Mouse (Mus musculus) cerebellum, postnatal 14 days (tissue): ENCODE measurements around the gene Gm20509.

ENCODE experiments used
- DNase-seq, 2 experiments: peaks; one replicate each; pipeline ENCODE4 v3.0.0; 2021; ENCODE audit warnings: mixed read lengths in 2 of 2

Gene Gm20509

DNA sequence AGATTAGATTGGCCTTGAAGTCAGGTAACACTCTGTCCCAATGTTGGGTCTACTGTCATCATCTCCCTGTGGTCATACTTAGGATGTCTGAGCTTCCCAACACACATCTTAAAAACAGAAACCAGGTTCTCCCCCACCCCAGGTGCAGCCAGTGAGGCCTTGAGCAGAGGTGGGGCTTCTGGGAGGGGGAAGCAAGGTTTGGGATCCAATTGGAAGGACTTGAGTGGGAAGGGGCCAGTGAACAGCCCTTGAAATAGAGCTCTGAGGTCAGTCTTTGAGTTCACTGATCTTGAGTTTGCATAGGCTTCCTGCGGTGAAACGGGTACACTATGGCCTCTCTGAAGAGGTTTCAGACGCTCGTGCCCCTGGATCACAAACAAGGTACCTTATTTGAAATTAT lies at the start of gene Gm20509:
TSS of gene Gm20509 (plus strand) at position 290 of the 400 bp plus-strand sequence.
- no peak for DNase-seq

DNA sequence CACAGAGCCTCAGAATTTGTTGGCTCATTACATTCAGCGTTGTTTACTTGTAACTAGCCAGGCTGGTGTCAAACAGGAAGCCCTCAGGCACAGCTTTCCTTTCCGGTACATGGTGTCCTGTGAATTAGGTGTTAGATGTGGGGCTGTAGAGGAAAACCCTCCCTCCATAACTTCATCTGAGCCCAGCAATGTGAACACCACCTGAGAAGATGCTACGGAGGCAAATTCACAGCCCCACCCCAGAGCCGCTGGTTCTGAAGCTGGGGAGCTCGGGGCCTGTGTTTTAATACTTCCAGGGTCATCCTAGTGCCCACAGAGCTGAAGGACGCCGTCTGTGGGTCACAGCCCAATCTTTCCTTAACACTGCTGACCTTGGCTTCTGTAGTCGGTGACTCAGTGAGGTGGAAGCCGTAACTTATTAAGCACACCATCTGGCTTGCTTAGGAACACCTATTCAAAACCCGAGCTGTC lies 46.8 kb upstream of the Gm20509 start:
- no peak for DNase-seq

DNA sequence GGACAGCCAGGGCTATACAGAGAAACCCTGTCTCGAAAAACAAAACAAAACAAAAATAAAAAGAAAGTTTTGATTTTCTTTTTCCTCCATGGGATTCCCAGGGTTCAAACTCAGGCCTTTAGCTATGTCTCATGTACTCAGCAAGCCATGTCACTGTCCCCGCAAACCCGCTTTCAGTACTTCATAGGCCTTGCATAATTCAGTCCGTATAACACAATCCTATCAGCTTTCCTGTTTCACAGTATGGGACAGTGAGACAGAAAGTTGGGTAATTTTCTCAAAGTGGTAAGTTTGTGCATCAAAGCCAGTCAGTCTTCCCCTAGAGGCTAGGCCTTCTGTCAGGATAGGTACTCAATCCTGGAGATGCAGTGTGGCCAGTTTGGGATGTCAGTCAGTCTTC lies 43.0 kb upstream of the Gm20509 start:
- no peak for DNase-seq

DNA sequence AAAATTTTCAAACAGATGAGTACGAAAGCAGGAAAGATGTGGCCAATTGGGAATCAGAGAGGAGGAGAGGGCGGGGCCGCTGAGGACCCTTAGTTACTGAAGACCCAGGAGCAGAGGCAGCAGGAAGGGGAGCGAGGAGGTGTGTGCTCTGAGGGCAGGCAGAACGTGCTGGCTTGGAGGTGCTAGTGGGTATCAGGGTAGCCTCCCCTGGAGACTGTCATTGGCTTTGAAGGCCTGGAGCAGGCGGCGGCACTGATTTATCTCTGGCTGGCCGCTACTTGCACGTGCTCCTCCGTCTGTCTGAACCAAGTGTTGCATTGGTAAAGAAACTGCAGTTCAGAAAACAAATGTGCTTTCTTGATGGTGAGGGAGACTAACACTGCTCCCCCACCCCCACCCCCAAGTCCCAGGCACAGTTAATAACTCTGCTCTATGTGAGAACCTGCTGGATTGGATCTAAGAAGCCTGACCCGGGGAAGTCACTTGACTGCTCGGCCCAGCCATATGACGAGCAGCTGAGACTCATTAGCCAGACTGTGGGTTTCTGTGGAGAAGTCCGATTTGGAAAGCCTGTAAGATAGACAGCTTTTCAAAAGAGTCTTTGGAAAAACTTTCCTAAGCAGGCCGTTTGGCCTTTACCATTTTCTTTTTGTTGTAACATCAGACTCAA lies 38.5 kb upstream of the Gm20509 start:
- no peak for DNase-seq

DNA sequence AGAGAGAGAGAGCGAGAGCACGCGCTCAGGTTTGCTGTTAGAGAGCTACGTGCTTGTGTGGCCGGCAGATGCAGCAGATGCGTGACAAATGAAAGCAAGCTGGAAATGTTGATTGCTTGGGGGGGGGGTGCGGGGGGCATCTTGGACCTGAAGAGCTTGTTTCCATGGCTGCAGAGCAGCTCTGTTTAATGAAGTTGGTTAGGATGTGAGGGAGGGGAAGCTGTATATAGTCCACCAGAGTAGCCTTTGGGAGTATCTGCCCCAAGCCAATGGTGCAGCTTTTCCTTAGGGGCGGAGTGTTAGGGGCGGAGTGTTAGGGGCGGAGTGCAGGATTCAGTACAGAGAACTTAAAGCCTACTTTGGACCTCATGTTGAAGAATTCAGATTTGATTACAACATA lies 35.2 kb upstream of the Gm20509 start:
- DNase-seq = no peak

GRCm38 (mm10) chr9:73068230-73068679 lies 34.0 kb upstream of the Gm20509 start:
- DNase-seq = peak in 1 of 2 experiments; percentile 23

GRCm38 (mm10) chr9:73068688-73069087 lies 33.6 kb upstream of the Gm20509 start:
- DNase-seq = no peak

- DNase-seq = no peak
These were observed 31.2 kb upstream of the Gm20509 start for GRCm38 (mm10) chr9:73070971-73071659.

- no peak for DNase-seq
These were observed 29.8 kb upstream of the Gm20509 start for GRCm38 (mm10) chr9:73072426-73072825.

- no peak for DNase-seq
These were observed 29.1 kb upstream of the Gm20509 start for GRCm38 (mm10) chr9:73073169-73073568.

- peak in 1 of 2 experiments; percentile 3 for DNase-seq
These were observed 22.9 kb upstream of the Gm20509 start for GRCm38 (mm10) chr9:73079349-73079748.

GRCm38 (mm10) chr9:73079801-73080325 lies 22.4 kb upstream of the Gm20509 start:
- peak in 1 of 2 experiments; percentile 21 for DNase-seq

GRCm38 (mm10) chr9:73082291-73083000 lies 19.8 kb upstream of the Gm20509 start:
- DNase-seq = peak; percentile 85 to 89

- peak; percentile 55 to 70 for DNase-seq
These were observed 18.3 kb upstream of the Gm20509 start for GRCm38 (mm10) chr9:73083956-73084355.

- DNase-seq = no peak
These were observed 16.4 kb upstream of the Gm20509 start for GRCm38 (mm10) chr9:73085845-73086244.

- DNase-seq = peak in 1 of 2 experiments; percentile 28
These were observed 15.1 kb upstream of the Gm20509 start for GRCm38 (mm10) chr9:73087121-73087520.

- DNase-seq = no peak
These were observed 14.7 kb upstream of the Gm20509 start for GRCm38 (mm10) chr9:73087581-73087980.

DNA sequence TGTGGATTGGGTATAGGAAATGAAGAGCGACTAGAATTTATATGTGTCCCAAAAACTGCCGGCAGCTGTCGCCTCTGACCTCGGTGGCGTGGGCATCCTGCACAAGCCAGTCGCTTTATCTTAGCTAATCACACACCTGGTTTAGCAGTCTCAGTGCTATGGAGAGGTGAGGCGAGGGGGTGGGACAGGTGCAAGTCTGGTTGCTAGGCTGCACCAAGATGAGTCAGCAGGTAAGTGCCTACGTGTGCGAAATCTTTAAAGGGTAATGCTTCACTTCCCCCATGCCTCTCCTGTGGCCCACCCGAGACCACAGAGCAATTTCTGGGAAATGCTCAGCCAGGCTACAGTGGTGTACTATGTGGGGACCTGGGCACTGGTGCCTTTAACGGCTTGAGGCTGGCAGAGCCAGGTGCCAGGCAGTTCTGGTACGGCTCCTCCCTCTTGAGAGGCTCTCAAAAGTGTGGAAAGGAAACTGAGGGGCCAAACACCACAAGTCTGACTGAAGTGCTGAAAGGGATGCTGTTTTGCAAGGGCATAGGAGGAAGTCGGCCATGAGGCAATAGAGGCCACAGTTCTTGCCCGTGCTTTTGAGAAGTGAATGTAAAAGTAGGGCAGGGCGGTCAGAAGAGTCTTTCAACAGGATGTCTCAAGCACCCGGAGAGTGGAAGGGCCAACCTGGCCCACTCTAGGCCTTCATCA lies 12.9 kb upstream of the Gm20509 start:
- DNase-seq = no peak

DNA sequence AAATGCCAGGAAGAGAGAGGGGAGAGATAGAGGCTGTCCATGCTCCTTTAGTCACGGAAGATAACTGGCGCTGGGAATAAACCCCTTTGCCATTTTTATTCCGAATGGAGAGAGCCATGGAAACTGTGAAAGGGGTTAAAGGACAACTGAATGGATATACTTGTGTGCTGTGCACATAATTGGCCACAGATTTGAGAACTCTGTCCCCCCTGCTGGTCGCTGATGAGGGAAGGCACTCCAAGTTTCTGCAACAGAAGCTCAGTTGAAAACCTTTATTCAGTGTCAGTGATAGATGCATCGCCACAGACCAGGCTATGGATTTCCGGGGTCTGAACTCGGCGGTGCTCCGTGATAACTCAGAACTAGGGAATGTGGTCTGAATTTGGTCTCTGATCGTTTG lies 12.1 kb upstream of the Gm20509 start:
- DNase-seq = peak in 1 of 2 experiments; percentile 17

DNA sequence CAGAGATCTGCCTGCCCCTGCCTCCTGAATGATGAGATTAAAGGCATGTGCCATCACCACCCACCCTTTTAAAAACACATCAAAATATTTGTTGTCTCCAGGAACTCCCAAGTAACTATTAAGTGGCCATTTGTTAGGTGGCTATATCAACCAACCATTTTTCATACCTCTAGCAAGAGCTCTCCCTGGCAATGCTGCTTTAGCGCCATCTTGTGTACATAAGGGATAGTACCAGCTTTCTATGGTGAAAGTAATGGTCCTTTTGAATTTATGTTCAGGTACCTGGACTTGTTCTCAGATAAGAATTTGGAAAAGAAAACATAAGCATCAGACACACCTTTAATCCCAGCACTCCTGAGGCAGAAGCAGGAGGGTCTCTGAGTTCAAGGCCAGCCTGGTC lies 10.5 kb upstream of the Gm20509 start:
- peak; percentile 64 to 75 for DNase-seq

DNA sequence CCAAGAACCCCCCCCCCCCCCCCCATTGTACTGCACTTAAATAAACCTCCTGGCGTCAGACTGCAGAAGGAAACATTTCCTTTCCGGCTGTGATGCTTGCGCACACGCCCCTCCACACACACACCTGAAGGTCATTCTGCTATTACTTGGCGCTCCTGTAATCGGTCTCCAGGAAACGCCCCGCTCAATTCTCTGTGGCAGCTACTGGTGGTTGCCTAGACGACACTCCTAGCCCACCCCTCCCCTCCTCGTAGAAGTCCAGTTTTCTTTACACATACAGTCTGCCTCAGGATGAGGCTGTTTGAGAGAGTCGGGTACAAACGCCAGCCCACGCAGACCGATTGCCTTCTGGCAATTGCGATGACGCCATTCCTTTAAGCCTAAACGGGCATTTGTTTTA lies 7.7 kb upstream of the Gm20509 start:
- DNase-seq = peak in 1 of 2 experiments; percentile 26

DNA sequence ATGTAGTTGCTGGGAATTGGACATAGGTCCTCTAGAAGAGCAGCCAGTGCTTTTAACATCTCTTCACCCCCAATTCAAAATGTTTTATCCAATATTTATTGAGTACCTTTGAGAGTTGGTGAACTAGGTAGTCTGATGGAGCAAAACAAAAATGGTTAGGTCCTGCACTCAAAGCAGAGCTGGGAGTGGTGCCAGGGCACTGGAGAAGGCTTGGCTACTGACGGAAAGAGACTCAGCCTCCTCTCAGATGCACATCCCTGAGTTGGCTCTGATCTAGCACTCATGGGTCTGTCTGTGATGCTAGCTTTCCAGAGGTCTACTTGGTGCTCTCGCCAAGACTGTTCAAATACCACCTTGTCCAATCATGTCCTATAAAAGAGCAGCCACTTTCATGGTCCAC lies 4.4 kb upstream of the Gm20509 start:
- DNase-seq = peak in 1 of 2 experiments; percentile 42

DNA sequence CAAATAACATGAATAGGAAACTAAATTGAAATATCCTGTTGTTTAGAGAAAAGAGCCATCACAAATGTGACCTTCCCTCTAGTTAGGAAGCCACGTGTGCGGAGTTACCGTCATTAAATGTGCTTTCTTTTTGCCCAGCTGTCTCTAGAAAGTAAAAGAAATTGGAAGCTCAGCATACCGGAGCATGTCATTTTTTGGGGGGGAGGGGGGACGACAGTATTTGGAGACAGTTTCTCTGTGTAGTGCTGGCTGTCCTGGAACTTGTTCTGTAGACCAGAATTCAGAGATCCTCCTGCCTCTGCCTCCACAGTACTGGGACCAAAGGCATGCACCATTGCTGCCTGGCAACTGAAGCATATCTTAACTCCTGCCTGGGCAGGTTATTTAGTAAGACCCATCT lies 734 bp upstream of the Gm20509 start, which contains the start of gene Khdc3:
TSS of gene Khdc3 (plus strand) at position 301 of the 400 bp plus-strand sequence.
- DNase-seq = no peak
